Mouse (Mus musculus) heart, embryonic 14.5 days (tissue): ENCODE data around the gene Erg28. TPM values are rescaled to one million over a fixed set of nuclear protein-coding genes. Genes with fewer than 3 reads are reported as not detected.
A peak's percentile ranks its signal among the peaks of the same experiment; 100 is the strongest.

Source experiments
- ATAC-seq: fragments of 200-750 bp; cut with Nextera tagmentation; 2 replicates; pipeline ENCODE4 v1.8.0; 2017; ENCODE audit warnings: low read depth, moderate TSS enrichment; ENCODE audit not compliant: insufficient number of reproducible peaks, insufficient read depth, low FRiP score
- H3K27ac ChIP-seq, 2 experiments: fragments of 200-500 bp in 1 of 2; fragments of 300-500 bp in 1 of 2; sonication (generic) in 1 of 2; replicated peaks in 1 of 2; 2 replicates each; pipeline ENCODE4 v1.5.1; 2012 to 2014; ENCODE audit warnings: low read depth in 2 of 2, low read length in 2 of 2, control low read depth in 1 of 2, mild to moderate bottlenecking in 1 of 2, mixed read lengths in 1 of 2; ENCODE audit not compliant: control insufficient read depth in 1 of 2, insufficient read depth in 1 of 2
- H3K27me3 ChIP-seq: fragments of 300-500 bp; sonication (generic); 2 replicates; pipeline ENCODE4 v1.6.1; 2014; ENCODE audit warnings: mild to moderate bottlenecking, low read length, control low read depth; ENCODE audit not compliant: control insufficient read depth, insufficient read depth
- H3K36me3 ChIP-seq: fragments of 300-500 bp; sonication (generic); 2 replicates; pipeline ENCODE4 v1.6.1; 2014; ENCODE audit warnings: mild to moderate bottlenecking, control low read depth, low read length, mixed read lengths; ENCODE audit not compliant: control insufficient read depth, insufficient read depth
- H3K4me1 ChIP-seq, 2 experiments: fragments of 200-500 bp in 1 of 2; fragments of 300-500 bp in 1 of 2; sonication (generic) in 1 of 2; 2 replicates each; pipeline ENCODE4 v1.6.1; 2012 to 2014; ENCODE audit warnings: low read length in 2 of 2, control low read depth in 1 of 2, mixed read lengths in 1 of 2; ENCODE audit not compliant: control insufficient read depth in 2 of 2, insufficient read depth in 2 of 2
- H3K4me2 ChIP-seq: fragments of 300-500 bp; sonication (generic); 2 replicates; pipeline ENCODE4 v1.6.1; 2014; ENCODE audit warnings: mild to moderate bottlenecking, low read length
- H3K4me3 ChIP-seq, 2 experiments: fragments of 200-500 bp in 1 of 2; fragments of 300-500 bp in 1 of 2; sonication (generic) in 1 of 2; 2 replicates each; pipeline ENCODE4 v1.5.1; 2012 to 2014; ENCODE audit warnings: low read length in 2 of 2, mild to moderate bottlenecking in 2 of 2, control low read depth in 1 of 2, low read depth in 1 of 2, moderate library complexity in 1 of 2; ENCODE audit not compliant: control insufficient read depth in 1 of 2, insufficient read depth in 1 of 2
- H3K9ac ChIP-seq: fragments of 300-500 bp; sonication (generic); 2 replicates; pipeline ENCODE4 v1.6.1; 2014; ENCODE audit warnings: mild to moderate bottlenecking, low read length
- H3K9me3 ChIP-seq: fragments of 300-500 bp; sonication (generic); 2 replicates; pipeline ENCODE4 v1.6.1; 2016; ENCODE audit warnings: low read length, control low read depth; ENCODE audit not compliant: control insufficient read depth
- WGBS: fragments of 180-500 bp; shearing (Covaris S2); extraction: QIAGEN DNeasy Blood & Tissue Kit; methylation state at CpG from one replicate; pipeline ENCODE4 v1.1.7; 2014; 5-methylcytosine and 5-hydroxymethylcytosine counted together
- polyA plus RNA-seq: library from polyadenylated mRNA; unstranded; fragments of >200 nt; fragmentation: Nextera tagmentation; extraction: Ambion mirVana; gene quantifications from 2 replicates; pipeline ENCODE4 v1.2.1, GENCODE M21; 2014

Gene Erg28
- polyA plus RNA-seq, 1 experiment from 2014 or later: 58.1 TPM

DNA sequence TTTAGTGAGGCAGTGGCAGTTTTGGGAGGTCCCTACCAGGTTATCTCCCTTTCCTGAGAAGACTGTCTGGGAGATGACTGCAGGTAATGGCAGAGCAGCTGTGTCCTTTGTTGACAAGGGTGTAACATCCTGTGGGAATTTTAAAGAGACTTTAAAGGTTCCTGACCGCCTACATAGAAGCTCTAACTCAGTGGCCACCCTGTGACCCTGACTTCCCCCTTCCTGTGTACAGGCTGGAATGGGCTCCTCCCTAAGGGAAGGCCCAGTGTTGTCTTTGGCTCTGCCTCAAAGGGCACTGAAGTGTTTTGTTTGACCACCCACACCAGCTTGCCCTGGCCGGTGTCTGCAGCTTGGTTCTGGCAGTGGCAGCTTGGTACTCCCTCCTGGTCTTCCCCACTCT is 10.8 kb downstream of the Erg28 start:
- H3K4me1 ChIP-seq: peaks cover 19 to 42% of the 10 kb centered on the region in 2 experiments
- WGBS: 43% methylated on average over 2 of the region's 2 CpGs
- H3K4me3 ChIP-seq: no peak overlapping the region
- H3K27me3 ChIP-seq: no peaks in the 10 kb centered on the region
- H3K9me3 ChIP-seq: no peaks in the 10 kb centered on the region
- peaks cover 59% of the 10 kb centered on the region for H3K36me3 ChIP-seq
- H3K27ac ChIP-seq: peak overlapping the region in 1 of 2 experiments; percentile 85; a peak in 1 of 4 replicates
- ATAC-seq: peak; percentile 76
- no peak overlapping the region for H3K4me2 ChIP-seq
- no peak overlapping the region for H3K9ac ChIP-seq

DNA sequence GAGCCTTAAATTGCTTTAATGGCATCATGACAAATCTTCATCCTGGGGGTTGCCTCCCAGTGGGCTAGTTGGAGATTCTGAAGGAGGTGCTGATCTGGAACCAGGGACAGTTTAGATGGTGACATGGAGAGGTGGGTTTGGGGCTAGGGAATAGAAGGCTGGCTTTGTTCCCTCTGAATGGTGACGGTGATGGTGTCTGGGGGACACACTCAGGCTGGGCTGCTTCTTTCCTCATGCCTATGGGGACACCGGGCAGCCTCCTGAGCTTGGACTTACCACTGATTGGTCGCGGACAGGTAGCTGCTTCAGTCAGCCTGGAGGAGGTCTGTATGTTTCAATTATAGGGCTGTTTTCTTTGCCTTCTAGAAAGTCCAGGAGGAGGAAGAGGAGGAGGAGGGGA is 12.7 kb downstream of the Erg28 start:
- Histone ChIP-seq H3K4me3 (no peak overlapping the region), H3K9ac (no peak overlapping the region), H3K4me1 (peaks cover 15 to 33% of the 10 kb centered on the region in 2 experiments), H3K27me3 (no peaks in the 10 kb centered on the region), H3K36me3 (peaks cover 45% of the 10 kb centered on the region), H3K27ac (no peak overlapping the region), H3K9me3 (no peaks in the 10 kb centered on the region), H3K4me2 (no peak overlapping the region)
- ATAC-seq: no peak
- 93% methylated on average over 4 of the region's 4 CpGs for WGBS

DNA sequence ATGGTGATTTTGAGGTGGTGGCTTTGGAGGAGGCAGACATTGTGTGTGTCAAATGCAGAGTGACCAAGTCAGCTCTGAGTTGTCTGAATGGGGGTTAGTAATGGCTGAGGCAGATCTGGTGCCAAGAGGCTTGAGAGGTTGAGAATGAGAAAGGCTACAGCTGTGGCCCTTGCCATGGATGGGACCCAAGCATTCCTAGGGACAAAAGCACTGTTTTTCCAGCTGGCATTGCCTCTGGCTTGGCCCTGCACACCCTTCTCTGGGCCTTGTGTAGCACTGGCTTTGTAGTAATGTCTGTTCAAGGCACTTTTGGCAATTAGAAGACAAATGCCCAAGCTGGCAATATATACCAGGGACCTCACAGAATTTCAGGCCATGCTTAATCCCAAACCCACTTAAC is 13.4 kb downstream of the Erg28 start:
- H3K4me1 ChIP-seq: peaks cover 15 to 33% of the 10 kb centered on the region in 2 experiments
- no peak overlapping the region for H3K4me3 ChIP-seq
- no peak overlapping the region for H3K4me2 ChIP-seq
- H3K36me3 ChIP-seq: peaks cover 38% of the 10 kb centered on the region
- H3K9ac ChIP-seq: no peak overlapping the region
- no peak for ATAC-seq
- H3K9me3 ChIP-seq: no peaks in the 10 kb centered on the region
- H3K27ac ChIP-seq: 0 out of 4 replicates have a peak overlapping the region, but pooled peaks of 1 of the 2 experiments have one; percentile 9
- no peaks in the 10 kb centered on the region for H3K27me3 ChIP-seq

DNA sequence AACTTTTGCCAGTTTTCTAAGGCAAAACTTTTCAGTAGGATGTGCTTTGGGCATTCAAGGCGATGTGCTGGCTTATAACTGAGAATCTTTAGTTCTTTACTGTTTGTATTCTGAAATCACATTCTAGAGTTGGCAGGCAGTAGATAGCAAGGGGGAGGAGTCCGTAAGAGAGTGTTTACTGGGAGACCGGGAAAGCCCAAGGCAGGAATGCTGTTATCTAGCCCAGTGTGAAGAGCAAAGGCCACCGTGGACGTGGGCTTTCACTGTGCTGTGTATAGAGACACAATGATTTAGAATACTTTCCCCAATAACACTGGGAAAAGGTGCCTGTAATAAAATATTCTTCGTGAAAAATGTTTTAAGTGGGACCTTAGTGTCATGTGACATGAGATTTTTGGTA is 14.6 kb downstream of the Erg28 start:
- H3K9me3 ChIP-seq: no peaks in the 10 kb centered on the region
- peak overlapping the region; percentile 26 for H3K4me2 ChIP-seq
- H3K9ac ChIP-seq: no peak overlapping the region
- no peak overlapping the region for H3K4me3 ChIP-seq
- H3K27me3 ChIP-seq: no peaks in the 10 kb centered on the region
- H3K27ac ChIP-seq: peak overlapping the region; percentile 30 to 72; a peak in 3 of 4 replicates
- no peak for ATAC-seq
- H3K36me3 ChIP-seq: peaks cover 25% of the 10 kb centered on the region
- peaks cover 15 to 33% of the 10 kb centered on the region in 2 experiments for H3K4me1 ChIP-seq
- 14% methylated on average over 6 of the region's 6 CpGs for WGBS

DNA sequence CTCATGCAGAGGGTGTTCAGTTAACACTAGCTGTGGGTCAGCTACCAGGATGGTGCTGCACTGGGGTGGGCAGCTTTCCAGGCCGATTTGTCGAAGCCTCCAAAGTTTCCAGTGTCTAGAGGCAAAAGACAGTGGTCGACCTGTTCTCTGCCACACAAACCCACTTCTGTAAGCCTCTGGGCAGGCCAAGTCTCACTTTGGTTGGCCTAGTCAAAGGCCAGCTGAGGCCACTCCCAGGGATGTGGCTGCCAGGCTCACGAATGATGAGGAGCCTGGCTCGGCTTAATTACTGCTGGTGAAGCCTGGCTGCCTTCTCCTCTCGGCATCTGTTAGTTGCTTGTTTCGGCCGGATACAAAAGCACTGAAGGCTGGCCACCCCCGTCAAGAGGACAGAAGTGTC is 24.3 kb downstream of the Erg28 start:
- no peak for ATAC-seq
- Histone ChIP-seq H3K4me2 (no peak overlapping the region), H3K4me1 (no peaks in the 10 kb centered on the region), H3K9ac (no peak overlapping the region), H3K36me3 (no peaks in the 10 kb centered on the region), H3K9me3 (no peaks in the 10 kb centered on the region), H3K4me3 (no peak overlapping the region), H3K27ac (no peak overlapping the region), H3K27me3 (no peaks in the 10 kb centered on the region)
- 52% methylated on average over 9 of the region's 9 CpGs for WGBS

DNA sequence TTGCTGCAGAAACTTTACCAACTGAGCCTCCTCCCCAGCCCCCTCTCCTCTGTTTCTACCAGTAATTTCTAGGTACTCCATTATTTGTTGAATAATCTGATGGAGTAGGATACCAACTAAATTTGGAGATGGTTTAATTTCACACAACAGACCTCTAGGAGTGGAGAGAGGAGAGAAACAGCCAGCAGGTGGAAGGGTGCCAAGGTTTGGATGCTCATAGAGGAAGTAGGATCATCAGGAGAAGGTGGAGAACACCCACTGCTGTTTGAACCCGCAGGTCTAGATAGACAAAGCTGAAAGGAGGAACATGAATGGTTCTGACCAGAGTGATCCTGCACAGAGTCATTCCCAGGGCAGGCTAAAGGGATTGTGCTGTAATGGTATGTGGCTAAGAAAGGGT is 28.8 kb downstream of the Erg28 start:
- no peaks in the 10 kb centered on the region for H3K27me3 ChIP-seq
- H3K27ac ChIP-seq: no peak overlapping the region
- ATAC-seq: no peak
- no peak overlapping the region for H3K4me3 ChIP-seq
- no peaks in the 10 kb centered on the region for H3K36me3 ChIP-seq
- no peak overlapping the region for H3K9ac ChIP-seq
- 73% methylated on average over 1 of the region's 1 CpGs for WGBS
- H3K4me2 ChIP-seq: no peak overlapping the region
- H3K4me1 ChIP-seq: peaks cover 0 to 6% of the 10 kb centered on the region in 2 experiments; a peak in 2 of 4 replicates
- no peaks in the 10 kb centered on the region for H3K9me3 ChIP-seq

GRCm38 (mm10) chr12:85794094-85794493 is 30.3 kb downstream of the Erg28 start:
- 76% methylated on average over 2 of the region's 2 CpGs for WGBS
- Histone ChIP-seq H3K9ac (no peak overlapping the region), H3K9me3 (no peaks in the 10 kb centered on the region), H3K4me2 (no peak overlapping the region), H3K4me3 (no peak overlapping the region), H3K36me3 (no peaks in the 10 kb centered on the region), H3K4me1 (peaks cover 0 to 6% of the 10 kb centered on the region in 2 experiments; a peak in 2 of 4 replicates), H3K27me3 (no peaks in the 10 kb centered on the region), H3K27ac (no peak overlapping the region)
- no peak for ATAC-seq

DNA sequence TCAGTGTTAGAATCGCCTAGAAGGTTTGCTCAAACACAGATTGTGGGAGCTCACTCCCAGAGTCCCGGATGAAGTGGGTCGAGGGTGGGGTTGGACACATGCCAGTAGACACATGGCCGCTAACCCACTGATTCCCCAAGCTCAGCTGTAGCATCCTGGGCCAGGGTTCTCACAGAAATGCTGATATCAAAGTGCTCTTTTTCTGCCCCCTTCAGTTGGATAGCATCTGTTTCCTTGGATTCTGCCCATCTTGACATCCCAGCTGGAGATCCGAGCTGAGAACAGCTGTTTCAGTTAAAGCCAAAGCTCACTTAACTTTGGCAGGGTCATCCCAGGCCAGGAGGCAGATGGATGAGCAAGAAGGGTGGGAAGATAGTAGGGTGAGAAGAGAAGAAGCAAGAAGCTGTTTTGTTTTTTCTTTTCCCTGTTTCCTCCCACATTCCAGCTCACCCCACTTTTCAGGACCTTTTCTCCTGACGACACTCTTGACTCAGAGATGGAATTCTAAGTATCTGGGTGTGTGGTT is 31.5 kb downstream of the Erg28 start:
- H3K4me1 ChIP-seq: peaks cover 0 to 6% of the 10 kb centered on the region in 2 experiments; a peak in 2 of 4 replicates
- WGBS: 34% methylated on average over 6 of the region's 6 CpGs
- no peaks in the 10 kb centered on the region for H3K9me3 ChIP-seq
- no peak overlapping the region for H3K4me2 ChIP-seq
- H3K27ac ChIP-seq: no peak overlapping the region
- no peak overlapping the region for H3K4me3 ChIP-seq
- no peaks in the 10 kb centered on the region for H3K36me3 ChIP-seq
- no peak for ATAC-seq
- no peaks in the 10 kb centered on the region for H3K27me3 ChIP-seq
- H3K9ac ChIP-seq: no peak overlapping the region
